Mouse (Mus musculus) mammary gland, adult 2 months (tissue): Measurements from ENCODE around the gene Pla2g2d. TPM values are rescaled to one million over a fixed set of nuclear protein-coding genes. Genes with fewer than 3 reads are reported as not detected.

Experiments
- polyA plus RNA-seq: library from polyadenylated mRNA; depleted of rRNA; stranded (reverse); fragments of >200 nt; gene quantifications from 2 replicates; pipeline ENCODE4 v1.2.3, GENCODE M21; 2012; ENCODE audit warnings: low replicate concordance; rRNA removed

Gene Pla2g2d
- polyA plus RNA-seq, result 40.9 and 63.8 TPM in 2 replicates

GRCm38 (mm10) chr4:138775435-138775834 is at the start of gene Pla2g2d:
Pla2g2d (plus strand) TSS chr4:138775735.

GRCm38 (mm10) chr4:138737031-138737430 is 38.5 kb upstream of the Pla2g2d start, which contains the start of gene Ubxn10:
Ubxn10 (minus strand) TSS chr4:138737167.

GRCm38 (mm10) chr4:138757416-138757815 is 18.1 kb upstream of the Pla2g2d start, which contains the start of gene Pla2g2f:
Pla2g2f (minus strand) TSS chr4:138757626.

Other genes starting within 250 kb of the Pla2g2d start
- not detected in 2 replicates for gene Vwa5b1, start 139.9 kb upstream of the Pla2g2d start, polyA plus RNA-seq
- gene Pla2g2c, start 50.9 kb upstream of the Pla2g2d start, polyA plus RNA-seq, result not detected in 2 replicates
- gene Ubxn10, start 38.6 kb upstream of the Pla2g2d start, polyA plus RNA-seq, result 0.56 and 0.65 TPM in 2 replicates
- 0.14 and 6.7 TPM in 2 replicates for gene Pla2g2f, start 18.1 kb upstream of the Pla2g2d start, polyA plus RNA-seq
- 4.8 and 5.6 TPM in 2 replicates for gene Pla2g5, start 87.7 kb downstream of the Pla2g2d start, polyA plus RNA-seq
- not detected in 2 replicates for gene Gm13030, start 98.2 kb downstream of the Pla2g2d start, polyA plus RNA-seq
- 3.1 and 3.3 TPM in 2 replicates for gene Pla2g2e, start 102.2 kb downstream of the Pla2g2d start, polyA plus RNA-seq
- 5.3 and 6.0 TPM in 2 replicates for gene Otud3, start 138.2 kb downstream of the Pla2g2d start, polyA plus RNA-seq
- gene Rnf186, start 191.4 kb downstream of the Pla2g2d start, polyA plus RNA-seq, result 0.14 and 0.20 TPM in 2 replicates
- 18.7 and 24.4 TPM in 2 replicates for gene Tmco4, start 197.2 kb downstream of the Pla2g2d start, polyA plus RNA-seq